In genomic region chr4:127858566-127858965, GRCm38 (mm10) we compare ENCODE assay signal across 35 mouse cellular contexts.
"Had no signal": no experiment of that assay in that cellular context is flagged by ENCODE, and none has a peak within 500 bp of the region (broad histone marks: within the 10 kb centered on the region; RNA-seq: fewer than 3 reads in every experiment).

No protein-coding gene starts in this region.

- H3K4me3 ChIP-seq: heart, embryonic 10.5 days; heart, embryonic 13.5 days; heart, embryonic 15.5 days; hindbrain, embryonic 10.5 days; hindbrain, embryonic 12.5 days; hindbrain, embryonic 13.5 days; hindbrain, embryonic 15.5 days; intestine, embryonic 15.5 days; kidney, embryonic 15.5 days; layer of hippocampus, adult 2 months; left cerebral cortex, adult 2 months had no signal

- H3K9me3 ChIP-seq: heart, embryonic 10.5 days; heart, embryonic 13.5 days; heart, embryonic 15.5 days; hindbrain, embryonic 10.5 days; hindbrain, embryonic 12.5 days; hindbrain, embryonic 13.5 days; hindbrain, embryonic 15.5 days; intestine, embryonic 15.5 days; kidney, embryonic 15.5 days had no signal

- H3K36me3 ChIP-seq: heart, embryonic 10.5 days; heart, embryonic 13.5 days; heart, embryonic 15.5 days; hindbrain, embryonic 10.5 days; hindbrain, embryonic 12.5 days; hindbrain, embryonic 13.5 days; hindbrain, embryonic 15.5 days; intestine, embryonic 15.5 days; kidney, embryonic 15.5 days had no signal

- H3K27ac ChIP-seq: heart, embryonic 10.5 days; heart, embryonic 13.5 days; heart, embryonic 15.5 days; hindbrain, embryonic 10.5 days; hindbrain, embryonic 12.5 days; hindbrain, embryonic 13.5 days; hindbrain, embryonic 14.5 days; hindbrain, embryonic 15.5 days; hindbrain, postnatal 0 days; intestine, embryonic 15.5 days; kidney, embryonic 15.5 days; kidney, postnatal 0 days had no signal

- DNase-seq: heart, postnatal 10 days; heart, postnatal 14 days; heart, postnatal 36 days; heart, postnatal 4 days; kidney, adult 11 months; kidney, adult 18-20 months; kidney, adult 2 months; kidney, adult 8-10 months; kidney, adult 9 months; kidney, postnatal 10 days; kidney, postnatal 14 days; kidney, postnatal 25 days; kidney, postnatal 36 days; kidney, postnatal 4 days; layer of hippocampus, adult 9-11 months; layer of hippocampus, postnatal 36 days had no signal

- H3K27me3 ChIP-seq: heart, embryonic 13.5 days; heart, embryonic 15.5 days; hindbrain, embryonic 12.5 days; hindbrain, embryonic 13.5 days; hindbrain, embryonic 15.5 days; intestine, embryonic 15.5 days; kidney, embryonic 15.5 days had no signal

- H3K9ac ChIP-seq: heart, embryonic 13.5 days; heart, embryonic 15.5 days; hindbrain, embryonic 12.5 days; hindbrain, embryonic 13.5 days; hindbrain, embryonic 14.5 days; hindbrain, embryonic 15.5 days; intestine, embryonic 15.5 days; kidney, embryonic 15.5 days had no signal

- H3K4me2 ChIP-seq: heart, embryonic 11.5 days; heart, embryonic 13.5 days; heart, embryonic 15.5 days; hindbrain, embryonic 12.5 days; hindbrain, embryonic 13.5 days; hindbrain, embryonic 14.5 days; hindbrain, embryonic 15.5 days; intestine, embryonic 15.5 days; kidney, embryonic 15.5 days had no signal

- H3K4me1 ChIP-seq: heart, embryonic 10.5 days; heart, embryonic 13.5 days; heart, embryonic 15.5 days; intestine, embryonic 15.5 days; kidney, embryonic 15.5 days had no signal

- ATAC-seq: hindbrain, embryonic 16.5 days; hindbrain, postnatal 0 days; inflammation-experienced regulatory T-cells, adult 6 months; intestine, embryonic 15.5 days; intestine, embryonic 16.5 days; intestine, postnatal 0 days had no signal
